Mouse (Mus musculus) small intestine, adult 2 months (tissue): ENCODE results near the gene Senp6. TPM values are rescaled to one million over a fixed set of nuclear protein-coding genes. Genes with fewer than 3 reads are reported as not detected.

ENCODE experiments used
- H3K27ac ChIP-seq: fragments of 200-500 bp; 2 replicates; pipeline ENCODE4 v1.5.1; 2012; ENCODE audit warnings: low read depth, low read length, control low read depth, inconsistent platforms; ENCODE audit not compliant: insufficient read depth
- H3K27me3 ChIP-seq: fragments of 200-500 bp; 2 replicates; pipeline ENCODE4 v1.6.1; 2012; ENCODE audit warnings: mild to moderate bottlenecking, moderate library complexity, low read length, inconsistent platforms; ENCODE audit not compliant: control insufficient read depth, insufficient read depth
- H3K36me3 ChIP-seq: fragments of 200-500 bp; 2 replicates; pipeline ENCODE4 v1.6.1; 2012; ENCODE audit warnings: mild to moderate bottlenecking, low read length, control low read depth, inconsistent platforms; ENCODE audit not compliant: control insufficient read depth, insufficient read depth
- H3K4me1 ChIP-seq: fragments of 200-500 bp; 2 replicates; pipeline ENCODE4 v1.6.1; 2012; ENCODE audit warnings: low read length, inconsistent platforms, mixed read lengths; ENCODE audit not compliant: control insufficient read depth, insufficient read depth, insufficient read length
- H3K4me3 ChIP-seq: fragments of 200-500 bp; 2 replicates; pipeline ENCODE4 v1.5.1; 2012; ENCODE audit warnings: low read depth, mild to moderate bottlenecking, control low read depth, inconsistent platforms, low read length, moderate library complexity
- CTCF ChIP-seq: fragments of 200-500 bp; IDR thresholded peaks from 2 replicates; pipeline ENCODE4 v1.5.1; 2012; ENCODE audit warnings: low read depth, mild to moderate bottlenecking, control low read depth, inconsistent platforms, low read length, moderate library complexity, mixed read lengths; ENCODE audit not compliant: insufficient replicate concordance, insufficient read length; ENCODE audit errors: extremely low read depth
- POLR2A ChIP-seq: fragments of 200-500 bp; IDR thresholded peaks from 2 replicates; pipeline ENCODE4 v1.6.1; 2012; ENCODE audit warnings: low read depth, mild to moderate bottlenecking, control low read depth, inconsistent platforms, low read length, moderate library complexity
- WGBS: fragments of 180-500 bp; shearing (Covaris S2); methylation state at CpG from one replicate; pipeline ENCODE4 v1.1.7; 2018; 5-methylcytosine and 5-hydroxymethylcytosine counted together
- polyA plus RNA-seq: library from polyadenylated mRNA; depleted of rRNA; stranded (reverse); fragments of >200 nt; gene quantifications from 2 replicates; pipeline ENCODE4 v1.2.3, GENCODE M21; 2012

Gene Senp6
- polyA plus RNA-seq, 1 experiment: 14.9 TPM

DNA sequence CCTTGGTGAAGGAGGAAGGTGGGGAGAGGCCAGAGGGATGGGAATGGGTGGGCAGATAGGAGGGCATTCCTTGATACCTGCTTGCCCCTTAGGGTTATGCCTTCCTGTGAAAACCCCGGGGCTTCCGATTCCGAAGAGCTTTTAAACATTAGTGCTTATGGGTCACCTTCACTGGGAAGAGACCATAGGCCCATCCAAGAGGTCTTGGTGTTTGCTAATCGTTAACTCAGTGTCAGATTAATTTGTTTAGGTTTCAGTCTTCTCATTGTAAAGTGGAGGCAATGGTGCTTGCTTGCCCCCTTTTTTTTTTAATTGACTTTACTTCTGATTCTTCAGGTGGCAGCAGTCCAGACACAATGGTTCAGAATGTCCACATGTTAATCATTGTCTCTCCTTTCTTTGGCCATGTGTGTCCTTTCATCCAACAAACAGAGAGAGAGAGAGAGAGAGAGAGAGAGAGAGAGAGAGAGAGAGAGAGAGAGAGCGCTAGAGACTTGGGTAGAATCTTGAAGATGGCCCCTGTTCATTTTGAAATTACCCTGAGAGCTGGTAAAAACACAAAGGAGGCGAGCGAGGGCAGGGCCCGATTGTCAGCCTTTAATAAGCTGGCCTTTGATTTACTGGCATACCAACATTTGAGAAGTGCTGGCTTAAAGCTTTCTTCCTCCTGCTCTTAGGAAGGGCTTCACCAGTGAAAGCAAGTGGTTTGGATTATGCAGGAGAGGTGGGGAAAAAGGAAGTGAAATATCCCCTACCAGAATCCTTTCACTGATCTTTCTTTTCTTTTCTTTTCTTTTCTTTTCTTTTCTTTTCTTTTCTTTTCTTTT is 105.9 kb downstream of the Senp6 start:
- no peaks in the 10 kb centered on the region for H3K27me3 ChIP-seq
- H3K36me3 ChIP-seq: no peaks in the 10 kb centered on the region; the same call in 1 of the 2 replicates
- H3K4me1 ChIP-seq: peaks cover 18% of the 10 kb centered on the region
- TF ChIP-seq CTCF: no peak
- H3K4me3 ChIP-seq: no peak overlapping the region
- H3K27ac ChIP-seq: peak overlapping the region; percentile 24; the same call in 1 of the 2 replicates
- WGBS: 26% methylated on average over 8 of the region's 8 CpGs

DNA sequence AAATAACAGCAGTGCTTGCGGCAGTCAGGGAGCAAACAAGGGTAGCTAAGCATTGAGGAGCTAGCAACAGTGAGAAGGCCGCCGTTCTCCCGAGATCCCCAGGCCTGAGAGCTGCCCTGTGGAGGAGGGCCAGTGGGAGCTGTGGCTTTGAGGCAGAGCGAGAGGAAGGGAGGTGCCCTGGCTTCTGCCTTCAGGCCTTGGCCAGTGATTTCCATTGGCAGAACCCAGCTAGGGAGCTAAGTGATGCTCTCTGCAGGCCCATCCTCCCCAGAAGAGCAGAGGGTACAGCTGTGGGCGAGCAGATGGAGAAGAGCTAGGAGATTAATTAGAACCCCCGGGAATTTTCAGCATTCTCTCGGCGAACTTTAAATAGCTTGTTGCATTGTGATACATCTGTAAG is 106.9 kb downstream of the Senp6 start:
- Histone ChIP-seq H3K27me3 (no peaks in the 10 kb centered on the region), H3K27ac (no peak overlapping the region), H3K4me1 (peaks cover 18% of the 10 kb centered on the region), H3K36me3 (no peaks in the 10 kb centered on the region; the same call in 1 of the 2 replicates), H3K4me3 (no peak overlapping the region)
- 77% methylated on average over 9 of the region's 9 CpGs for WGBS
- TF ChIP-seq CTCF (no peak), POLR2A (no peak)

DNA sequence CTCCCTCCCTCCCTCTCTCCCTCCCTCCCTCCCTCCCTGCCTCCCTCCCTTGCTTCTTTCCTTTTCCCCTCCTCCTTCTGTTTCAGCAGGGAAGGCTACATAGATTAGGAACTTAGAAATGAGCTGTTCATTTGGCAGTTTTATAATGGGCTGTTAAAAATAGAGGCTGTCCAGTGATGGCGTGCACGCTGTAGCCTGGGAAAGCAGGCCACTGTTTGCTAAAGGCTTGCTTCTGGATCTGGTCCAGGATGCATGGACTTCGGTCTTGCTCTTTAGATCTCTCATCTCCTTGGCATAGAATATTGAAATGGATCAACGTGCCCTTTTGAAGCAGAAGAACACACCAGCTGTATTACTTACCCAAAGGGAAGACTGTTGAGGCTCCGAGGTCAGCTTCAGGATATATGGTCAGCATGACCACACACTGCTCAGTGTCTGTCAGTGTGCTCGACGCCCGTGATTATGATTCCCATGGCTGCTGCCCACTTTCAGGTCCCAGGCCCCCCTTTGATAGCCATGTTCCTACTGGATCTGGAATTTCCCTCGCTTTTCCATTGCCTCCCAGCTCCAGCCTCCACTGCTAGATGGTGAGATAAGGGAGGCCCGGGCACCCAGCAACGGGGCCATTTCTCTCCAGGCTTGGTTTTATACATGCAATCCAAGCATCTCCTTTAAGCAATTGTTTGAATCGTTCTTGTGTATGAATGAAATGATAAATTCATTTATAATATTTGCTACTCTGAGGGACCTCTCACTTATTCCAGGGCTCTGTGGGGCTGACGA is 110.2 kb downstream of the Senp6 start:
- Histone ChIP-seq H3K4me1 (peaks cover 25% of the 10 kb centered on the region), H3K27ac (peak overlapping the region; percentile 88), H3K4me3 (peak overlapping the region; percentile 17), H3K27me3 (no peaks in the 10 kb centered on the region), H3K36me3 (no peaks in the 10 kb centered on the region; the same call in 1 of the 2 replicates)
- WGBS: 18% methylated on average over 13 of the region's 13 CpGs
- no peak for TF ChIP-seq CTCF
- no peak for TF ChIP-seq POLR2A

DNA sequence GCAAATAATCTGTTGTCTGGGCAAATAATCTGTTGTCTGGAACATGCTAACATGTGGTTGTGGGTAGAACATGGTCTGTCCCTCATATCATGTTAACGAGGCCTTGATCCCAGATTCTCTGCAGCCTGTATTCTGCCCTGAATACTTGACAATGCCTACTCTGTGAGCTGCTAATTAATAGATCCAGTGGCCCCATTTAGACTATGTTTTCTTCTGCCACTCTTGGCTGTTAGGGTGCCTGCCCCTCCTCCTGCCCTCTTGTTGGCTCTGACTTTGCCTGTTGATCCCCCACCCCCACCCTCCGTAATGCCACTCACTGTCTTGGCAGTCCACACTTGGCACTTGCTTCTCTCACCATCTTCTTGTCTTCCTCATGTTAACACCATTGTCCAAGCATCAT is 112.0 kb downstream of the Senp6 start:
- Histone ChIP-seq H3K4me3 (no peak overlapping the region), H3K36me3 (peaks cover 2% of the 10 kb centered on the region; the same call in 1 of the 2 replicates), H3K4me1 (peaks cover 22% of the 10 kb centered on the region), H3K27ac (no peak overlapping the region), H3K27me3 (no peaks in the 10 kb centered on the region)
- WGBS: 68% methylated on average over 2 of the region's 2 CpGs
- no peak for TF ChIP-seq CTCF
- no peak for TF ChIP-seq POLR2A

DNA sequence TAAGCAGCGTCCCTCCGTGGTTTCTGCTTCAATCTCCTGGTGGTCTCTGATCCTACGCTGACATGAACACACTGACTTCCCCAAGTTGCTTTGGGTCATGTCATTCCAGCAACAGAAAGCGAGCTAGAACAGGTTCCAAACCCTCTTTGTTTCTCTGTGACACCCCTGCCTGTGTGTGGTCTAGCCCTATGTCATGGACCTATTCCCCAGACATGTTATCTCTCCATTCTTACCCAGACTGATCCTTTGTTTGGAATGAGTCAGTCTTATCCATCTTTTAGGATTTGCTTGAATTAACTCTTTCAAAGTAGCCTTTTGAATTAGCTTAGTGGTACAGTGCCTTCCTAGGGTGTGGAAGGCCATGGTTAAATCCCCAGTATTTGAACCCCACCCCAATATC is 113.0 kb downstream of the Senp6 start:
- Histone ChIP-seq H3K27me3 (no peaks in the 10 kb centered on the region), H3K4me1 (peaks cover 22% of the 10 kb centered on the region), H3K27ac (no peak overlapping the region), H3K4me3 (no peak overlapping the region), H3K36me3 (peaks cover 2% of the 10 kb centered on the region; the same call in 1 of the 2 replicates)
- no peak for TF ChIP-seq POLR2A
- no peak for TF ChIP-seq CTCF
- WGBS: 83% methylated on average over 4 of the region's 4 CpGs

DNA sequence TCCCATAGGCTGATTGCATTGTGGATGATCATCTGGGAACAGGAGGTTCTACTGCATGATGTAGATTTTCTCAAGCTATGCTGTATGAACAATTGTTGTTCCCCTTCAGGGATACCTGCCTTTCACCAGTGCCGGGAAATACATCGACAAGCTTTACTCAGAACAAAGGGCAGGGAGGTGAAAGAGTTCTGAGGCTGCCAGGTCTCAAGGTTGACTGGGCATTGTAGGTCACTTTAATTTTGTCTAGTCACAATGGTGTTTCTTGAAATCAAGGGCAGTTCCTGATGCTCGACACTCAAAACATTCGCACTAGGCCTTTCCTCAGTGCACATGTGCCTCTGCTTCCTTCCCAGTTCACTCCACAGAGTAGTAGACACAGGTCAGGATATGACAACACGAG is 114.1 kb downstream of the Senp6 start:
- WGBS: 74% methylated on average over 5 of the region's 5 CpGs
- H3K27me3 ChIP-seq: no peaks in the 10 kb centered on the region
- TF ChIP-seq CTCF (no peak), POLR2A (no peak)
- H3K4me1 ChIP-seq: peaks cover 22% of the 10 kb centered on the region
- H3K27ac ChIP-seq: peak overlapping the region; percentile 65; the same call in 1 of the 2 replicates
- H3K4me3 ChIP-seq: no peak overlapping the region
- H3K36me3 ChIP-seq: peaks cover 2% of the 10 kb centered on the region; the same call in 1 of the 2 replicates

DNA sequence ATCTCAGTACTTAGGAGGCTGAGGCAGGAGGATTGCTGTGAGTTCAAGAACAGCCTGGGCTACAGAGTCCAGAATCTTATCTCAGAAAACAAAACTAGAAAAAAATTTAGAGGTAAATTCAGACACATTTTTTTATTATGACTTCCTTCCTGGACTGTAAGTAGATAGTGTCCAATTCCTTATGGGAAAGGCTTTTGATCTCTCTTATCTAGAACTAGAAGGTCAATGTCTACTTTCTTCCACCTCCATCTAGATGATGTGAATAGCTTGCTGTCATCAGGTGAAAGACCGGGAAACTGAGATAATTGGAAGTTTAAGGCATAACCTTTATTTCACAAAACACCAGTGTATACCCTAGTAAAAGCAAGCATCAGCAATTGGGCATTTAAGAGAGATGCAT is 115.0 kb downstream of the Senp6 start:
- Histone ChIP-seq H3K4me1 (peaks cover 24% of the 10 kb centered on the region), H3K4me3 (no peak overlapping the region), H3K27ac (peak overlapping the region; percentile 65), H3K27me3 (no peaks in the 10 kb centered on the region), H3K36me3 (peaks cover 2% of the 10 kb centered on the region; the same call in 1 of the 2 replicates)
- TF ChIP-seq CTCF (no peak), POLR2A (no peak)
- 38% methylated on average over 1 of the region's 1 CpGs for WGBS
